26 mouse cellular contexts compared by ENCODE assay signal in the genomic region with DNA sequence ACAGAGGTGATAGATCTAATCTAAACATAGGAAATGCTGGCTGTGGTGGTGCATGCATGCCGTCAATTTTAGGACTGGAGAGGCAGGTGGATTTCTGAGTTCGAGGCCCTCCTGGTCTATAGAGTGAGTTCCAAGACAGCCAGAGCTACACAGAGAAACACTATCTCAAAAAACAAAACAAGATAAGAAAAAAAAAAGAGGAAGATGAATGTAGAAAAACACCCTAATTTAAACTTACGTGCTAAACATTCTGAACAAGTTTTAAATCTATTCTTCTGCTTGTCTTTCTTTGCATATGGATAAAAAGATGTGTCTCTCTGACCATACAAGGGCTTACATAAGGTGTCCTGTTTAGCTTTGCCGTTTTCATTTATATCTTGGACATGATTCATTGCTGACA.
"Had no signal": no experiment of that assay in that cellular context is flagged by ENCODE, and none has a peak within 500 bp of the region (broad histone marks: within the 10 kb centered on the region; RNA-seq: fewer than 3 reads in every experiment).

No protein-coding gene starts in this region.

- ATAC-seq: forebrain, embryonic 13.5 days; forebrain, embryonic 14.5 days; forebrain, embryonic 15.5 days; forebrain, embryonic 16.5 days; forebrain, postnatal 0 days had no signal

- H3K27me3 ChIP-seq: embryonic facial prominence, embryonic 13.5 days; embryonic facial prominence, embryonic 15.5 days; forebrain, embryonic 15.5 days had no signal

- H3K36me3 ChIP-seq: embryonic facial prominence, embryonic 10.5 days; embryonic facial prominence, embryonic 12.5 days; embryonic facial prominence, embryonic 13.5 days; embryonic facial prominence, embryonic 15.5 days; forebrain, embryonic 10.5 days; forebrain, embryonic 12.5 days; forebrain, embryonic 15.5 days had no signal

- DNase-seq: cerebellum, adult 9-10 months; cerebellum, adult 9-11 months; cerebellum, postnatal 10 days; cerebellum, postnatal 14 days; cerebellum, postnatal 25 days; cerebellum, postnatal 36 days; embryo, embryonic 11 days; forebrain, postnatal 0 days; gastrocnemius, adult 2 months; gastrocnemius, postnatal 10 days; gastrocnemius, postnatal 14 days; gastrocnemius, postnatal 25 days; gastrocnemius, postnatal 36 days; heart, adult 18-20 months; heart, adult 2 months had no signal

- H3K9ac ChIP-seq: embryonic facial prominence, embryonic 12.5 days; embryonic facial prominence, embryonic 13.5 days; embryonic facial prominence, embryonic 15.5 days; forebrain, embryonic 12.5 days; forebrain, embryonic 13.5 days; forebrain, embryonic 15.5 days; forebrain, postnatal 0 days had no signal

- H3K9me3 ChIP-seq: embryonic facial prominence, embryonic 10.5 days; embryonic facial prominence, embryonic 12.5 days; embryonic facial prominence, embryonic 13.5 days; embryonic facial prominence, embryonic 15.5 days; forebrain, embryonic 10.5 days; forebrain, embryonic 12.5 days; forebrain, embryonic 13.5 days; forebrain, embryonic 15.5 days had no signal

- H3K27ac ChIP-seq: embryonic facial prominence, embryonic 10.5 days; embryonic facial prominence, embryonic 12.5 days; embryonic facial prominence, embryonic 13.5 days; embryonic facial prominence, embryonic 15.5 days; forebrain, embryonic 10.5 days; forebrain, embryonic 12.5 days; forebrain, embryonic 13.5 days; forebrain, embryonic 15.5 days had no signal

- H3K4me3 ChIP-seq: embryonic facial prominence, embryonic 10.5 days; embryonic facial prominence, embryonic 12.5 days; embryonic facial prominence, embryonic 13.5 days; embryonic facial prominence, embryonic 15.5 days; erythroblast, embryonic 14.5 days; forebrain, embryonic 10.5 days; forebrain, embryonic 12.5 days; forebrain, embryonic 13.5 days; forebrain, embryonic 15.5 days; gastrocnemius, adult 2 months; heart, adult 2 months had no signal
